Mouse (Mus musculus) thymus, adult 2 months (tissue): Measurements from ENCODE around the gene Atp11a.

Source experiments
- CTCF ChIP-seq: fragments of 200-500 bp; IDR thresholded peaks from 2 replicates; pipeline ENCODE4 v1.5.1; 2012; ENCODE audit warnings: mild to moderate bottlenecking, control low read depth, low read length, moderate library complexity, borderline replicate concordance; ENCODE audit not compliant: control insufficient read depth, poor library complexity, insufficient read depth; ENCODE audit errors: extremely low read depth
- POLR2A ChIP-seq: fragments of 200-500 bp; IDR thresholded peaks from 2 replicates; pipeline ENCODE4 v1.6.1; 2012; ENCODE audit warnings: mild to moderate bottlenecking, low read length, control low read depth, moderate library complexity; ENCODE audit not compliant: control insufficient read depth, poor library complexity, insufficient read depth; ENCODE audit errors: extremely low read depth

DNA sequence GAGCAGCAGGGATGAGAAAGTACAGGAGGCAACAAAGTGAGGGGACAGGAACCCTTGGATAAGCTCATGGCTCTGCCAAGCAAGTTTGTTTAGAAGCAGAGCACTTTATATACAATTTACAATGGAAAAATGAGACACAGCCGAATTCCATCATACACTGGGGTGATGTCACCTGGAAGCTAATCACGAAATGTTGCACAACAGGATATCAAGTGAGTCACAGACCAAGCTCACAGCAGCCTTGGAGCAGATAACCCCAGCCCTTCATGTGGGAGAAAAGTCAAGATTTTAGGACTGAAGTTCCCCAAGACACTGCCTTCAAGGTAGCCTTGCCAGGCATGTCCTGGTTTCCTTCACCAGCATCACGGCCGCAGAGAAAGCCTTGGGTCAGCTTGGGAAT lies 22.7 kb downstream of the Atp11a start:
- TF ChIP-seq CTCF (no peak), POLR2A (no peak)
